Mouse (Mus musculus) cerebellum, adult 11-12 months (tissue): ENCODE results near the gene Vmn2r92.
"Not testable (repeated sequence)": the region's sequence is repeated elsewhere in the genome, so short reads cannot be mapped to it uniquely, and the experiment has no call there.

ENCODE experiments used
- DNase-seq: peaks from one replicate; pipeline ENCODE4 v3.0.0; 2022

Vmn2r92 gene

DNA sequence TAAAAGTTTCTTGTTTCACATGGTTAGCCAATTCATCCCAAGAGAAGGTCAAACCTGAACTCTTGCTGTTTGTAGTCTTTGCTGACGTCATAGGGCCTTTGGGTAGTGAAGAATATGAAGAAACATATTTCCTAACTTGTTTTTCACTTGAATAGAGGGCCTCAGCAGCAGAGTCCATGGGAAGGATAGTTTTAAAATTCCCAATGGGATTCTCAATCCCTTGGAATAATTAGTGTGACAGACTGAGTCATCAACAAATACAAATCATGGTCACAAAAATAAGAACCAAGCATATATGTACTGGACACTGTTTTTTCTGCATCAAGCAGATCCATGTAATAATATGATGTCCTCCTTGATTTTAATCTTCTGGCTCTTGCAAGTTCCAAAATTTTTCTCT is at the start of gene Vmn2r92:
Vmn2r92 (plus strand) TSS at position 301 of the 400 bp plus-strand sequence.
- not testable (repeated sequence) for DNase-seq

- DNase-seq, result not testable (repeated sequence)
Observed at GRCm38 (mm10) chr17:18102265-18102664, 49.4 kb upstream of the Vmn2r92 start.

DNA sequence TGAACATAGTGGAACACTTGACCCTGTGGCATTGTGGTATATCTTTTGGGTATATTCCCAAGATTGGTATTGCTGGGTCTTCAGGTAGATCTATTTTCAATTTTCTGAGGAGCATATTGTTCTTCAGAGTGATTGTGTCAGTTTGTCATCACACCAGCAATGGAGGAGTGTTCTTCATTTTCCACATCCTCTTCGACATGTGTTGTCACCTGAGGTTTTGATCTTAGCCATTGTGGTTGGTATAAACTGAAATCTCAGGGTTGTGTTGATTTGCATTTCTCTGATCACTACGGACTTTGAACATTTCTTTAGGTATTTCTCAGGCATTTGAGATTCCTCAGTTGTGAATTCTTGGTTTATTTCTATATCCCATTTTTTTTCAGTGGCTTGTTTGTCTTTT is 9.5 kb downstream of the Vmn2r92 start:
- DNase-seq, result not testable (repeated sequence)

GRCm38 (mm10) chr17:18189732-18190131 is 38.0 kb downstream of the Vmn2r92 start:
- DNase-seq, result no peak

DNA sequence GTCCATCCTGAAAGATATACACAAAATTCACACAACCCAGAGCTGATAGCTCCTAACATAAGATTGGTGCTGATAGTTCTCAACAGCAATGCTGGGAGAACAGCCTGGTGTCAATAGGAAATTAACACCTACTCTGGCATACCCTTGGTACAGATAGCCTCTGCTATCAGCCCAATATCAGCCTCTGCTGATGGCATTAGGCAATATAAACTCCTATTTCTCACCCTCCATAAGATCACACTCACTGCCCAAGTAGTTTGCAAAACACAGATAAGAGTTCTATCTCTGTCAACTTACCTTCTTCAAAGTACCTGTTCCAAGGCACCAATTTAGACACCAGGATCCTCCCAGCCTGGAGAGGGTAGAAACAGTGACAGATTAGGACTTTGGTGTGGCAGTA is 69.6 kb downstream of the Vmn2r92 start:
- no peak for DNase-seq

GRCm38 (mm10) chr17:18231996-18232395 is 80.3 kb downstream of the Vmn2r92 start:
- no peak for DNase-seq

- no peak for DNase-seq
Observed at GRCm38 (mm10) chr17:18236931-18237330, 85.2 kb downstream of the Vmn2r92 start.
